Mouse (Mus musculus) hematopoietic stem cell, adult 5-6 weeks (primary cell): ENCODE results near the gene Gm21954. TPM values are rescaled to one million over a fixed set of nuclear protein-coding genes. Genes with fewer than 3 reads are reported as not detected.

Experiments used
- ATAC-seq, 2 experiments: fragments of 125-278 bp in 1 of 2; replicated peaks in 1 of 2; 2 replicates each; pipeline ENCODE4 v1.8.0; 2016 to 2017; ENCODE audit warnings: inconsistent platforms in 2 of 2, mild to moderate bottlenecking in 2 of 2, moderate number of reproducible peaks in 2 of 2, low read depth in 1 of 2, moderate TSS enrichment in 1 of 2; ENCODE audit not compliant: low FRiP score in 2 of 2, poor library complexity in 2 of 2, severe bottlenecking in 2 of 2, insufficient read depth in 1 of 2, low TSS enrichment in 1 of 2
- total RNA-seq: library from RNA; stranded (forward); fragments of 172-1452, 232-1000 nt; gene quantifications from 2 replicates; pipeline ENCODE4 v1.2.3, GENCODE M21; 2017

Gene Gm21954
- total RNA-seq, 1 experiment from 2014 or later: not detected

- ATAC-seq: peak; percentile 58 to 73
Observed at GRCm38 (mm10) chr3:55438824-55439446, 33.1 kb downstream of the Gm21954 start.

- no peak for ATAC-seq
Observed at GRCm38 (mm10) chr3:55434276-55434675, 37.7 kb downstream of the Gm21954 start.

- ATAC-seq: no peak
Observed at GRCm38 (mm10) chr3:55431223-55431622, 40.8 kb downstream of the Gm21954 start.

GRCm38 (mm10) chr3:55430022-55430549 lies 41.9 kb downstream of the Gm21954 start:
- no peak for ATAC-seq

GRCm38 (mm10) chr3:55423640-55424397 lies 48.2 kb downstream of the Gm21954 start:
- ATAC-seq: no peak

GRCm38 (mm10) chr3:55420436-55421083 lies 51.5 kb downstream of the Gm21954 start:
- no peak for ATAC-seq

- no peak for ATAC-seq
Observed at GRCm38 (mm10) chr3:55419334-55419733, 52.7 kb downstream of the Gm21954 start.

- no peak for ATAC-seq
Observed at GRCm38 (mm10) chr3:55418845-55419244, 53.2 kb downstream of the Gm21954 start.

- peak; percentile 62 to 72; a peak in 2 of 4 replicates for ATAC-seq
Observed at GRCm38 (mm10) chr3:55415527-55415950, 56.5 kb downstream of the Gm21954 start.

Other genes with a start within 250 kb of the Gm21954 start
- not detected in 2 replicates for gene Dclk1, start 229.8 kb downstream of the Gm21954 start, total RNA-seq